Mouse (Mus musculus) lung, embryonic 16.5 days (tissue): Measurements from ENCODE around the gene Ugp2. TPM values are rescaled to one million over a fixed set of nuclear protein-coding genes. Genes with fewer than 3 reads are reported as not detected.
"Not testable (repeated sequence)": the region's sequence is repeated elsewhere in the genome, so short reads cannot be mapped to it uniquely, and the experiment has no call there.

ENCODE experiments used
- ATAC-seq: fragments of 200-750 bp; cut with Nextera tagmentation; 2 replicates; pipeline ENCODE4 v1.8.0; 2017; ENCODE audit warnings: low read depth, mild to moderate bottlenecking, moderate library complexity
- H3K27ac ChIP-seq: fragments of 300-500 bp; sonication (generic); 2 replicates; pipeline ENCODE4 v1.5.1; 2014; ENCODE audit warnings: mild to moderate bottlenecking, control low read depth, low read length
- H3K27me3 ChIP-seq: fragments of 300-500 bp; sonication (generic); 2 replicates; pipeline ENCODE4 v1.6.1; 2014; ENCODE audit warnings: low read depth, low read length, mixed read lengths; ENCODE audit not compliant: control insufficient read depth, insufficient read depth
- H3K36me3 ChIP-seq: fragments of 300-500 bp; sonication (generic); 2 replicates; pipeline ENCODE4 v1.6.1; 2014; ENCODE audit warnings: low read length; ENCODE audit not compliant: control insufficient read depth, insufficient read depth
- H3K4me1 ChIP-seq: fragments of 300-500 bp; sonication (generic); replicated peaks from 2 replicates; pipeline ENCODE4 v1.6.1; 2014; ENCODE audit warnings: low read length, mixed read lengths; ENCODE audit not compliant: control insufficient read depth, insufficient read depth
- H3K4me2 ChIP-seq: fragments of 300-500 bp; sonication (generic); 2 replicates; pipeline ENCODE4 v1.6.1; 2014; ENCODE audit warnings: low read depth, low read length, control low read depth
- H3K4me3 ChIP-seq: fragments of 300-500 bp; sonication (generic); 2 replicates; pipeline ENCODE4 v1.5.1; 2014; ENCODE audit warnings: mild to moderate bottlenecking, low read length, control low read depth
- H3K9ac ChIP-seq: fragments of 300-500 bp; sonication (generic); 2 replicates; pipeline ENCODE4 v1.6.1; 2014; ENCODE audit warnings: low read length, control low read depth
- H3K9me3 ChIP-seq: fragments of 300-500 bp; sonication (generic); 2 replicates; pipeline ENCODE4 v1.6.1; 2016; ENCODE audit warnings: low read length; ENCODE audit not compliant: control insufficient read depth
- WGBS: fragments of 180-500 bp; shearing (Covaris S2); extraction: QIAGEN DNeasy Blood & Tissue Kit; methylation state at CpG from one replicate; pipeline ENCODE4 v1.1.7; 2014; 5-methylcytosine and 5-hydroxymethylcytosine counted together
- polyA plus RNA-seq: library from polyadenylated mRNA; unstranded; fragments of >200 nt; fragmentation: Nextera tagmentation; extraction: Ambion mirVana; gene quantifications from 2 replicates; pipeline ENCODE4 v1.2.1, GENCODE M21; 2015

The Ugp2 gene
- polyA plus RNA-seq, 1 experiment from 2014 or later, result 92.3 TPM

GRCm38 (mm10) chr11:21321577-21321976, 49.4 kb downstream of the Ugp2 start:
- Histone ChIP-seq H3K4me2 (no peak overlapping the region), H3K27ac (no peak overlapping the region), H3K36me3 (peaks cover 13% of the 10 kb centered on the region), H3K4me3 (no peak overlapping the region), H3K9ac (no peak overlapping the region), H3K4me1 (peaks cover 3% of the 10 kb centered on the region; the same call in 1 of the 2 replicates), H3K9me3 (no peaks in the 10 kb centered on the region), H3K27me3 (no peaks in the 10 kb centered on the region)
- WGBS, result 14% methylated on average over 3 of the region's 3 CpGs
- ATAC-seq, result no peak

- H3K9ac ChIP-seq, result no peak overlapping the region
- no peak overlapping the region for H3K4me3 ChIP-seq
- peaks cover 4% of the 10 kb centered on the region for H3K36me3 ChIP-seq
- H3K27ac ChIP-seq, result no peak overlapping the region
- H3K4me2 ChIP-seq, result no peak overlapping the region
- no peaks in the 10 kb centered on the region for H3K4me1 ChIP-seq
- 0 out of 2 replicates have a peak, but pooled peaks have one; percentile 31 for ATAC-seq
- no peaks in the 10 kb centered on the region for H3K27me3 ChIP-seq
- H3K9me3 ChIP-seq, result no peaks in the 10 kb centered on the region
- 64% methylated on average over 9 of the region's 9 CpGs for WGBS
Measured at GRCm38 (mm10) chr11:21313922-21314657, 56.9 kb downstream of the Ugp2 start.

GRCm38 (mm10) chr11:21309516-21309915, 61.5 kb downstream of the Ugp2 start:
- no peak for ATAC-seq
- Histone ChIP-seq H3K4me2 (no peak overlapping the region), H3K9me3 (no peaks in the 10 kb centered on the region), H3K36me3 (peaks cover 7% of the 10 kb centered on the region), H3K4me3 (no peak overlapping the region), H3K4me1 (no peaks in the 10 kb centered on the region), H3K9ac (no peak overlapping the region), H3K27ac (no peak overlapping the region), H3K27me3 (no peaks in the 10 kb centered on the region)
- 48% methylated on average over 6 of the region's 6 CpGs for WGBS

DNA sequence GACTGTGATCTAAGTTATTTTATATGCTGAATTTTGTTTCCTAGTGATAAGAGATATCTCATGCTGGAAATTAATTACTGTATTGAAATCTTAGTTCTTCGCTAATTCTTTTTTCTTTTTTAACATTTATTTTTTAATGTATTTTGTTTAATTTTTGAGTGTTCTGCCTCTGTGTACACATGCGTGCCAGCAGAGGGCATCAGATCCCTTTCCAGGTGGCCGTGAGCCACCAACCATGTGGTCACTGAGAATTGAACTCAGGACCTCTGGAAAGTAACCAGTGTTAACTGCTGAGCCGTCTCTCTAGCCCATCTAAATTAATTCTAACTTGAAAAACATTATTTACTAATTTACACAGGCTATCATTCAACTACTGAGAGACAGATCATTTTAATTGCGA, 62.9 kb downstream of the Ugp2 start:
- H3K4me2 ChIP-seq, result no peak overlapping the region
- H3K9ac ChIP-seq, result no peak overlapping the region
- H3K36me3 ChIP-seq, result peaks cover 7% of the 10 kb centered on the region
- H3K27me3 ChIP-seq, result no peaks in the 10 kb centered on the region
- H3K9me3 ChIP-seq, result no peaks in the 10 kb centered on the region
- H3K4me3 ChIP-seq, result no peak overlapping the region
- 76% methylated on average over 5 of the region's 5 CpGs for WGBS
- ATAC-seq, result no peak
- H3K27ac ChIP-seq, result no peak overlapping the region
- H3K4me1 ChIP-seq, result no peaks in the 10 kb centered on the region

DNA sequence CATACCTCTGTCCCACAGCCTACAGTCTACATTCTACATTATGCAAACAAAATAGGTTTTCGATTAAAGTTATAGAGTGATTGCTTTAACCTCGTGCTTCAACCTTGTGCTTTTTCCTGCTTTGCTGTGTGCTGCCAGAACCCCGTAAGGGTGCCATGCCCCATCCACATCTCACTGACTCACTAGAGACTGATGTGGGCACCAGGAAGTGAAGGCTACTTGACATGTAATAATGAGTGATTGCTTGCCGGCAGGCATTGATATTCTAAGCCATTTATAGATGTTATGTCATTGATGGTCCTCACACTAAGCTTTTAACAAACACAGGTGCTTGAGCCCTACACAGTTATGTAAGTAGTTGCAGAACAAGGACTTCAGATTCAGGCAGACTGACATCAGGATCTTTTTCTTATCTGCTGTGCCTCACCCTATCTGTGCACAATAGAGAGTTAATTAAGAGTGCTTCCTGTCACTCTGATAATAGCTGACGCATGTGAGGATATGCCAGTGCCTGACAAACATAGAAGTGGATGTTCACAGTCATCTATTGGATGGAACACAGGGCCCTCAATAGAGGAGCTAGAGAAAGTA, 63.8 kb downstream of the Ugp2 start:
- WGBS, result 78% methylated on average over 5 of the region's 5 CpGs
- no peak overlapping the region for H3K4me2 ChIP-seq
- peaks cover 7% of the 10 kb centered on the region for H3K36me3 ChIP-seq
- ATAC-seq, result no peak
- no peaks in the 10 kb centered on the region for H3K9me3 ChIP-seq
- H3K4me3 ChIP-seq, result no peak overlapping the region
- no peak overlapping the region for H3K27ac ChIP-seq
- H3K9ac ChIP-seq, result no peak overlapping the region
- no peaks in the 10 kb centered on the region for H3K27me3 ChIP-seq
- H3K4me1 ChIP-seq, result no peaks in the 10 kb centered on the region

DNA sequence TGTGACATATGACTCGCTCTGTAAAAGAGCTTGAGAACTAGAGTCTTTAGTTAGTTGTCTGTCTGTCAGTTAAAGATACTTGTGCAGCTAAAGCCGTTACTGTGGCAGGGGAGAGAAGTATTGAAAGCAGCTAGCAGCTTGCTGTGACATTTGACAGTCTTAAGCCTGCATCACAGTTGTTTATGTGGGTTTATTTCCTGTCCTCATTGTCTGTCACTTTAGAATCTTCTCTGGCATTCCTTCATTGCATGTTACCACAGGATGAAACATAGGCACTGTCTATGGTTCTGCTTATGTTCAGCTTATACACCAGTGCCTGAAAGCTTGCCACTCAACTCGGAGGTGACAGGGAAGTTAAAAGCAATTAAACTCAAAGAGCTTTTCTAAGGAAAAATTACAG, 67.4 kb downstream of the Ugp2 start:
- no peak overlapping the region for H3K9ac ChIP-seq
- H3K4me3 ChIP-seq, result no peak overlapping the region
- no peaks in the 10 kb centered on the region for H3K9me3 ChIP-seq
- H3K36me3 ChIP-seq, result peaks cover 13% of the 10 kb centered on the region
- H3K4me1 ChIP-seq, result no peaks in the 10 kb centered on the region
- no peak overlapping the region for H3K27ac ChIP-seq
- no peak for ATAC-seq
- WGBS, result 72% methylated on average over 3 of the region's 3 CpGs
- no peaks in the 10 kb centered on the region for H3K27me3 ChIP-seq
- H3K4me2 ChIP-seq, result no peak overlapping the region

- no peaks in the 10 kb centered on the region for H3K27me3 ChIP-seq
- no peak overlapping the region for H3K4me2 ChIP-seq
- H3K27ac ChIP-seq, result no peak overlapping the region
- H3K9ac ChIP-seq, result no peak overlapping the region
- H3K4me1 ChIP-seq, result no peaks in the 10 kb centered on the region
- ATAC-seq, result no peak
- 75% methylated on average over 5 of the region's 5 CpGs for WGBS
- H3K4me3 ChIP-seq, result no peak overlapping the region
- H3K36me3 ChIP-seq, result peaks cover 6% of the 10 kb centered on the region; the same call in 1 of the 2 replicates
- H3K9me3 ChIP-seq, result no peaks in the 10 kb centered on the region
Measured at GRCm38 (mm10) chr11:21295486-21295885, 75.5 kb downstream of the Ugp2 start.

DNA sequence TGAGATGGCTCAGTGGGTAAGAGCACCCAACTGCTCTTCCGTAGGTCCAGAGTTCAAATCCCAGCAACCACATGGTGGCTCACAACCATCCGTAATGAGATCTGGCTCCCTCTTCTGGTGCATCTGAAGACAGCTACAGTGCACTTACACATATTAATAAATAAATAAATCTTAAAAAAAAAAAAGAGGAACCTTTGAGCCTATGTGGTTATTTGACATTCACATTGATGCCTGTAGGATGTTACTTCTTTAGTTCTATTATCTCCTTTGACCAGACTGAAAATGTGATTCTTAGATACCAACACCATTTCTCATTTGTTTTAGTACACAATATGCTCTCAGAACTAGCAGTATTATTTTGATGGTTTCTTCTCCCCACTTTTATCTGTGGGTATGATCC, 82.8 kb downstream of the Ugp2 start:
- WGBS, result 96% methylated on average over 2 of the region's 2 CpGs
- H3K36me3 ChIP-seq, ATAC-seq, H3K27me3 ChIP-seq, H3K27ac ChIP-seq, H3K4me3 ChIP-seq, H3K9me3 ChIP-seq, H3K4me1 ChIP-seq, H3K4me2 ChIP-seq, H3K9ac ChIP-seq: not testable (repeated sequence)

DNA sequence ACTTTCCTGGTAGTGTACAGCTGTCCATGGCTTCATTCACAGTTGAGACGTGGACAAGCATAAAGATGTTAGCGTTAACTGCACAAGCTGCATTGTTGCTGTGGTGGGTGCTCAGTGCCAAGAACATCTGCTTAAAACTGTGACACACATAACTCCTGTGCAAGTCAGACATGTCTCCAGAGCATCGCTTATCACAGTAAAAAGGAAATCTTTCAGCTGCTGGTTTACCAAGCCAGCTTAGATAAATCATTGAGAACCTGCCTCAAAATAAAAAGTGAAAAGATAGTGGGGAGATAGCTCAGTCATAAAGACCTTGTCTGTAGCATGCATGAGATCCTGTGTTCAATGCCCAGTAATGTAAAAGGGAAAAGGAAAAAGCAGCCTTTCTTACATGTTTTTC, 84.6 kb downstream of the Ugp2 start:
- H3K27me3 ChIP-seq, result no peaks in the 10 kb centered on the region
- no peaks in the 10 kb centered on the region for H3K9me3 ChIP-seq
- no peak for ATAC-seq
- H3K4me3 ChIP-seq, result no peak overlapping the region
- H3K36me3 ChIP-seq, result no peaks in the 10 kb centered on the region
- H3K4me2 ChIP-seq, result no peak overlapping the region
- no peak overlapping the region for H3K9ac ChIP-seq
- H3K4me1 ChIP-seq, result no peaks in the 10 kb centered on the region
- WGBS, result 46% methylated on average over 3 of the region's 3 CpGs
- no peak overlapping the region for H3K27ac ChIP-seq
